Mouse (Mus musculus): ENCODE data around the gene Ryr1. TPM values are rescaled to one million over a fixed set of nuclear protein-coding genes. Genes with fewer than 3 reads are reported as not detected.

Ryr1 gene
- total RNA-seq, 2 experiments from 2014 or later, result 715 to 728 TPM

DNA sequence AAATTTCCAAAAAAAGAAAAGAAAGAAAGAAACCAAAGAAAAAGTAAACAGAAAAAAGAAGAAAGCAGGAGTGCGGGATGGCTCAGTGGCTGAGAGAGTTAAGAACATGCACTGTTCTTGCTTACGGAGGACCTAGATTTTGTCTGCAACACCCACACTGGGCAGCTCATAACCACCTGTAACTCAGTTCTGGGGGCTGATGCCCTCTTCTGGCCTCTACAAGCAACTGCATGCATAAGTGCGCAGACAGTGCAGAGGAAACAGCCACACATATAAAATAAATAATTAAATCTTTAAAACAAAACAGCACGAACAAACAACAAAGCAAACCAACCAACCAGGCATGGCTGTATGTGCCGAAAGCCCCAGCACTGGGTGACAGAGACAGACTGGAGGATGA lies 92.3 kb downstream of the Ryr1 start:
- no peak for DNase-seq

- no peak for DNase-seq
These were observed 93.3 kb downstream of the Ryr1 start for GRCm38 (mm10) chr7:29031641-29032040.

GRCm38 (mm10) chr7:29029690-29030656 lies 95.0 kb downstream of the Ryr1 start:
- DNase-seq, result no peak

GRCm38 (mm10) chr7:29028761-29029160 lies 96.2 kb downstream of the Ryr1 start:
- no peak for DNase-seq

DNA sequence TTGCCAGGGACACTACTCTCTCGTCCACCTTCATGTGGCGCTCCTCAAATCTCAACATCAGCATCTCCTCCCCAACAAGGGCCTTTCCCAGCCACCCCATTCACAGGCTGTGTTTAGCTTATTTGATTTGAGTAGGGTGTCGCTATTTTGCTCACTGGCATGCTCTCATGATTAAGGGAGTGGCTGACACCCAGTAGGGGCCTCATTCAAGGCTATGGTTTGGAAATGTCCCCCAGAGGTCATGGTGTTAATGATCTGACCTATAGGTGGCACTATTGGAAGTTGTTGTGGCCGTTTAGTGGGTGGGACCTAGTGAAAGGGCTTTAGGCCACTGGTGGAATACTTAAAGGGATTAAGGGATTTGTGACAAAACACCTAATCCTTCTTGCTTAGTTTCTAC lies 98.2 kb downstream of the Ryr1 start:
- DNase-seq, result no peak

- DNase-seq, result no peak
These were observed 98.8 kb downstream of the Ryr1 start for GRCm38 (mm10) chr7:29026195-29026594.

DNA sequence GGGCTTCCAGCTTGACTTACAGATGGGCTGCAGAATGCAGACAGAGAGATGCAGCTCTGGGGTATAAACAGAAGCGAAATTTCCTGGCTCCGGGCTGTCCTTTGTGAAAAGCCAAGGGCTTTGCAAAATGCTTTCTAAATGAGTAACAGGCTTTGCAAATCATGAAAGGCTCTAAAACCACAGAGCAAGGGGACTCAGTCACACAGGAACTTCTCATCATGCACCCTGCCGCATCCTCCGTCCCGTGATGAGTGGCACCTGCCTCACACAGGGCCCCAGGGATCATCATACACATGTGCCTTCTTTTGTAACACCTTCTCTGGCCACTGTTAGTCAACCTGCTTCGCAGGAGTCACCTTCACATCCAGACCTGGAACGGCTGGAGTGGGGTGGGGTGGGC lies 99.4 kb downstream of the Ryr1 start:
- DNase-seq, result no peak

DNA sequence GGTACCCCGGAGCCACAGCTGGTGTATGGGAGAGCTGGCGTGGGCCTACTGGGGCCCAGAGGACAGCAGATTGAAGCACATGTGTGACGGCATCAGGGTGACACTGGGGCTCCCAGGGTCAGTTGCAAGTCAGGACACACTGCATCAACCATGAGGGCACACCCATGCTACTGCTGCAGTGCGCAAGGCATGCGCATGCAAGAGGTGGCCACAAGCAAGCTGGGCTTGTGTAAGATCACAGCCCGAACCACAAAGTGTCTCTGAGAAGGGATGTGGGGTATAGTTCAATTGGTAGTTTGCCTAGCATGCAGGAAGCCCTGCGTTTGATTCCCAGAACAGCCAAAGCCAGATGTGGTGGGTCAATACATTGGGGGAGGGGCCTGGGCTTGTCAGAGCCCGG lies 101.5 kb downstream of the Ryr1 start:
- no peak for DNase-seq

DNA sequence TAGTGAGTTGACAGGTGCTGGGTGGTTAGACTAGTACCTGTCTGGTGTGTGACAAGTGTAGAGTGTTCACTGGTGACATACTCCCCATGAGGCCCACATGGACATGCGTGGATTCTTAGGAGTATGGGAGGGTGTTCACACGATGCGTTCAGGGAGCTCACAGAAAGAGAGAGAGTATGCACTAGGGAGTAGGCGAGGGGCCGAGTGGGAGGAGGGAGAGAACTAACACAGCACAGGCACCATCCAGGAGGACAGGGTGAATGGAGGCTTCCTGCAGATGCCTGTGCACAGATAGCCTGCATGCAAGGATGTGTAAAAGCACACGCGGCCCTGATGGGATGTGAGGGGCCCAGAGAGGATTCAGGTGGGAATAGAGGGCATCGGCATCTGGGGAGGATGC lies 102.5 kb downstream of the Ryr1 start:
- no peak for DNase-seq

GRCm38 (mm10) chr7:29019447-29020220 lies 105.3 kb downstream of the Ryr1 start:
- DNase-seq, result no peak

- DNase-seq, result no peak
These were observed 107.8 kb downstream of the Ryr1 start for GRCm38 (mm10) chr7:29017222-29017621.

- DNase-seq, result no peak
These were observed 108.5 kb downstream of the Ryr1 start for GRCm38 (mm10) chr7:29016440-29016839.

- no peak for DNase-seq
These were observed 110.0 kb downstream of the Ryr1 start for GRCm38 (mm10) chr7:29014984-29015383.

DNA sequence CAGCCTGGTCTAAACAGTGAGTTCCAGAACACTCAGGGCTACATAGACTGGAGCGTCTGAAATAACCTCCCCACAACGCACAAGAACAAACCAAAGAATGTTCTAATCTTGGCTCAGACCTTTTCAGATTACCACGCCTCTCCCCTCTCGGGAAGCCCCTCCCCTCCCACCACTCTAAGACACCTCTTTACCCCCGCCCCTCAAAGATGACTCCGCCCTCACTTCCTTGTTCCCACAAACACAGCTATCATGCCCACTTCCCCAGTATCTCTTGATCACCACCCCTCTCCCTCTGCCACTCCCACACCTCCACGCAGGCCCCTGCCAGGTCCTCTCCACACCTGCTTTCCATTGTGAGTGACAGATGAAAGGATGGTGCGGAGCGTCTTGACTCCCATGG lies 116.3 kb downstream of the Ryr1 start:
- no peak for DNase-seq

DNA sequence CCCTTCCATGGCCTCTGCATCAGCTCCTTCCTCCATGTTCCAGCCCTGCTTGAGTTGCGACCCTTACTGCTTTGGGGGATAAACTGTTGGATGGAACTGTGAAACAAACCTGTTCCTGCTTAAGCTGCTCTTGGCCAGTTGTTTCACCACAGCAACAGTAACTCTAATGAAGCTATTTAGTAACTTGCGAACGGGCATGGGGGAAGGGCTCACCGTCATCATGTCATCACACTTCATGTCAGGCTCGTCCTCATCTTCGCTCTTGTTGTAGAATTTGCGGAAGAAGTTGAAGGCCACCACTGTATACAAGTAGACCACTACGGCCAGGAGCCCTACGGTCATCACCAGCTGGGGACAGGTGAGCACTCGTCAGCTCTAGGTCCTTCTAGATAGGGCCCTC lies 116.8 kb downstream of the Ryr1 start:
- DNase-seq, result no peak

DNA sequence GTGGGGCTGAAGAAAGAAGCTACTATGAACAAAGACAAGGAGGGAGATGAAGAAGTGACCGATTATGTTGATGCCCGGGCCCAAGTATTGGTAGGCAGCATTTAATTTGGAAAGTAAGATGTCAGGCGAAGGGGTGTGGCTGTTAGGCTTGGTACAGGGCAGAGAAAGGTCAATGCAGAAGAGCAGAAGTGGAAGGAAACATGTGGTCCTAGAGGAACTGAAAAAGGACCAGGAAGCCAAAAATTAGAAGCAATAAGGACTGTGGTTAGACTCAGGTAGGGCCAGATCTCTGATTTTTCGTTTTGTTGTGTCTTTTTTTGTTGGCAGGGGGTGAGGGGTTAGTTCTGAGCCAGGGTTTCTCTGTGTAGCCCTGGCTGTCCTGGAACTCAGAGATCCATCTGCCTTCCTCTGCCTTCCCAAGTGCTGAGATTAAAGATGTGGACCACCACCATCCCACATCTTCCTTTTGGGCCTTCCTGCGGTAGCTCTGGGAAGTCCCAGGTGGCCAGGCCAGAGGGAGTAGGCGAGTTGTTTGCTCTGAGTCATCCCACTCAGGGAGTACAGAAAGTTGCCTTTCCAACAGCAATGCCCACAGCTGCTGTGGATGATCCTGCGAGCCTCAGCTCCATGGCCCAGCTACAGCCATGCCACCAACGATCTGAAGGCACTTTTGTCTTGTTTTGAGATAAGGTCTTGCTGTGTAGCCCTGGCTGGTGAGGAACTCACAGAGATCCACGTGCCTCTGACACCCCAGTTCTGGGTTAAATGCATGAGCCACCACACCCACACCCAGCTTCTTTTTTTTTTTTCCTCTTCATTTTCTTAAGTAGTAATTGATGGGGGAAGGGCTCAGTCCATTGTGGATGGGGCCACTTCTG lies 117.5 kb downstream of the Ryr1 start:
- DNase-seq, result no peak

- DNase-seq, result peak; percentile 71
These were observed 124.1 kb downstream of the Ryr1 start for GRCm38 (mm10) chr7:29000651-29001605.

GRCm38 (mm10) chr7:28993402-28993801 lies 131.6 kb downstream of the Ryr1 start:
- no peak for DNase-seq

DNA sequence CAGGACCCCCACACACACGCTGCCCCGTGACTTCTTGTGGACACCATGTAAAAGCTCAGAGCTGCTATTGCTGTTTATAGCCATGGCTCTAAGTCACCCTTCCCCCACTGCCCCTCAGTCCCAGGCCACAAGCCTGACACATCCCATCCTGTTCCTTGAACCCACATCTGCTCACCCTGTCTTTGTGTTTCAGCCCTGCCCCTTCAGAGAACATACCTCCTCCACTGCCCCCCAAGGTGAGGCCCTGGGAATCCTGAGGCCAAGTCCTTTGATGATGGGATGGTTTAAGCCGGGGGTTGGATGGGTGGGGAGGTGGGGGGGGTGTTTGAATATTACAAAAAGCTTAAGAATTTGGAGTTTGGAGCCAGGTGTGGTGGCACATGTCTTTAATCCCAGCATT lies 132.0 kb downstream of the Ryr1 start:
- DNase-seq, result no peak

GRCm38 (mm10) chr7:28991616-28992015 lies 133.4 kb downstream of the Ryr1 start:
- DNase-seq, result no peak

- DNase-seq, result no peak
These were observed 134.2 kb downstream of the Ryr1 start for GRCm38 (mm10) chr7:28990766-28991273.
